Mouse (Mus musculus): ENCODE measurements at regions not wholly inside any gene's neighbourhood (a gene's known extent, or its start where the extent isn't known, plus 50 kb on each side); places are given as distances from the start of the nearest gene placed in this dataset.

DNA sequence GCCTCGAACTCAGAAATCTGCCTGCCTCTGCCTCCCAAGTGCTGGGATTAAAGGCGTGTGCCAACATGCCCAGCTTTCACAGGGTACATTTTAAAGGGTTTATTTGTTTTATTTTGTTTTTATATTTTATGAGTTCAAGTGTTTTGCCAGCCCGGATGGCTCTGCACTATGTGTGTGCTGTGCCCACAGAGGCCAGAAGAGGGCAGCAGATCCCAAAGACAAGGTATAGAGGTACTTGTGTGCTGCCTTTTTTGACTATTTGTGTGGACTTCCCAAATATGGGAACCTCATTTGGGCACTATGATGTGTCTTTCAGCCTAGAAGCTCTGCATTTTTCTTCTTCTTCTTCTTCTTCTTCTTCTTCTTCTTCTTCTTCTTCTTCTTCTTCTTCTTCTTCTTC lies 176.4 kb upstream of the Azi2 start:
- DNase-seq (ENCODE audit: low read depth): peak; percentile 46

DNA sequence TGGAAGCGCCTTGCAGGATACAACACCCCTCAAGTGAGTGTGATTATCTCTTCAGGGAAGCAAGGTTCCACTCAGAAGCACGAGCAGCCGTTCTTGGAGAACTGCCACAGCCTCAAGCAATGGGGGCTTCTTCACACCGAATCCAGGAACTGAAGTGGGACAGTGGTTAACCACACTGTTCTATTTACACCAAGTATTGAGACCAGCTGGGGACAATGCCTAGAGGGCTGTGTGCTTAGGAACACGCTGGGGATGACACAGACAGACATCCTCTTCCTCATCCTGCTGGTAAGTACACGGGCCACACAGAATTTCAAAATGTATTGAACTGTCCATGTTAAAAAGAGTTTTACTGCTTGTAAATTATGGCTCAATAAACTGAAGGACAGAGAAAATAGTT lies 177.0 kb upstream of the Azi2 start:
- DNase-seq (ENCODE audit: low read depth): peak; percentile 69

DNA sequence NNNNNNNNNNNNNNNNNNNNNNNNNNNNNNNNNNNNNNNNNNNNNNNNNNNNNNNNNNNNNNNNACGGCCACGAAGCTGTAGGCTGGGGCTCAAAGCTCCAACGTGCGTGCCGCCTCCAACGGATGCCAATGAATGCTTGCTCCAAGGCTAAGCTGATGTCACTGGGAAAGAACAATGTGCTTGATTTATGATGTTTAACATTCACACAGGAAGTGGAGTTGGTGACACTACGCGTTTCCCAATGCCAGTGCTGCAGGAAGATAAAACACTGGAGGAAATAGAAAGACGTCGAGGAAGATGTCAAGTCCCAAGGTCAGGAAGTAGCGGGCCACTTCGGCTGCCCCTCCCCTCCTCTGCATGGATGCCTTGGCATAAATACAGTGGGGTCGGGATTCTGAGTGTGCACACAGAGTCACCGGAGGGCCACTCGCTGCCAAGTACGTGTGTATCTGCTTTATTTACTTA lies 180.7 kb upstream of the Azi2 start:
- DNase-seq (ENCODE audit: low read depth): no peak

DNA sequence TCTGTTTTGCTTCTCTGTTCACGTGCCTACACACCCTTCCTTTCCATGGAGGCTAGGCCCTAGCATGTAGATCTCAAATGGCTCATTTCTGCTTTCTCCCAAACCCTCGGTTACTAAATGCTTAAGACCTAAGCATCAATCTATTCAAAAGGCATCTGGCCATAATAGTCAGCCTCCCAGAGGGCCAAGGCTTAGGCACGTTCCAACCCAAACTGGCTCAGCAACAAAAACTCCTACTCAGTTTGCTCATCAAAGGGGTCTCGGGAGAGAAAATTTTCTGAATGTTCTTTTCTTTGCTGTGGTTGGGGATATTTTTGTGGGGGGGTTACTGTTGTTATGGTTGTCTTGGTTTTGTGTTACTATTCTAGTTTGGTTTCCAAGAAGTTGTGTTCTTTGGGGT lies 196.8 kb upstream of the Azi2 start:
- DNase-seq (ENCODE audit: low read depth): no peak

DNA sequence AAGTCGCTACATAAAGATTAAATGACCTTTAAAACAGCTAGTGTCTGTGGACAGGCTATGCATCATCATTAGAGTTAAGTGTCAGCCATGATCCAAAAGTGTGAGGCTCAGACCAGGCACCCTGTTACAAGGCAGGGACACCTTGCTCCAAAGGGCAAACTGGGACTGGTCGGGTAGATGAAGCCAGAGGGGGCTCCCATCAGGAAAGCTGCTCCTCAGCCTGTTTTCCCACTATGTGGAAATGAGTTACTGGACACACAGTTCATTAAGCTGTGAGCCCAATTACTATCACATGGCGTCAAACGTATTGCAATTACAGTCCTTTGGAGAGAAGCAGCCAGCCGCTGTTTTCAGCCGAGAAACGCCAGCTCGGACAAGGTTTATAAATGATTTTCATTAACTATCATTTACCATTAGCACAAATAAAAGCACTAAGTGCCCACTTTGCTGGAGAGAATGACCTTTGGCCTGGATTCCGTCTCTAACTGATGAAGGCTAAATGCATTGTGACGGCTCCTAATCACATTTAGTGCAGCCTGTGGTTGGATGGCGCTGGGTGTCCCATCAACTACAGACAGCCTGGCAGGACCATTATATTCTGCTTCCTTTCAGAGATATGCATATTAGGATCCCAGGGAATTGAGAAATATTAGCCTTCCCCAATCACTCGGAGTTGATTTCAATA lies 203.5 kb upstream of the Azi2 start:
- no peak for DNase-seq (ENCODE audit: low read depth)

DNA sequence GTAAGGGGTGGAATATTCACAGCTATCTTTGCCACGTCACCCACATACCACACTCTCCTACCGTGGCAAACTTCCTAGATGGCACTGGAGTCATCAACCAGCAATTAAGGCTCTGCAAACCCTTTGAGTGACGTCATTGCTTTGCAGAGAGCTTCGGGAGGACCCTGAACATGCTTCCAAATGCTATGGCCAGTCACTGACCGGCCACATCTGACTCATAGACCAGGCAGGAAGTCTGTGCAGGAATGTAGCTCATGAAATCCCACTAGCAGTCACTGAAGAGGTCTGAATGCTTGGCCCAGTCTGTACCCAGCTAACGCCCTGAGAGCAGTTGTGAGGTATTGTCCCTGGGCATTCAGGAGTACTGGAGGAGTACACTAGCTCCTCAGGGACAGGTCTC lies 203.9 kb upstream of the Rbms3 start:
- peak; percentile 9 for DNase-seq (ENCODE audit: low read depth)

DNA sequence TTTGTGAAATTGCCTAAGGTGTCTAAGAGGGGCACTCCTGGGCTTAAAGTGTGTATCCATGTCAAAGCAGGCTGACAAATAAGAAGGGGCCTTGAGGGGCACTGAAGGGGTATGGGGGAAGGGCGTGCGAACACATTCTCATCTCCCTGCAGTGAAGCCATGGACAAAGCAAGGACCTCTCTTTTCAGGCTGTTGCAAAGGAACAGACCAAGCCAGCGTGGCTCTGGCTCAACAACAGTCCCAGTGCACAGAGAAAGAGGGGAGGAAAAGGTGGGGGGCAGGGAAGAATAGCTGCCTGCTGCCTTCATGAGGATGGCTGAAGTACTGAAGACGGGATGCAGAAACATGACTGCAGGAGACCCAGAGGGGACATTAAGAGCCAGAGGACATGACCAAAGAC lies 184.9 kb upstream of the Rbms3 start:
- DNase-seq (ENCODE audit: low read depth): no peak

DNA sequence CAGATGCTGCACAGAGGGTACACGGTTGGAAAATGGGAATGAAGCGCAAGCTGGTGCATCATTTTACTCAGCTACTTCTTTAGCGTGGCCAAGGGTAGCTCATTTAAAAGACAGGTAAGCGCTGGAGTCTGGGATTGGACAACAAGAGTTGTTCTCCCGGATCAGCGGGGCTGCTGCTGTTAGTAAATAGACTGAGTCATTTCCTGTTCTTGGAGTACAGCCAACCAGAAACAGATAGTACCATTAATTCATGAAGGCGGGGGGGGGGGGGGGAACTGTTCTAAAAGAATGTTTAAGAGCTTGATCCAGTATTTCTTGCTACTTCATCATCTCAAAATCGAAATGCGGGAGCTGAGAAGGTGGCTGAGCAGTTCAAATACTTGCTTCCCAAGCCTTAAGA lies 183.5 kb upstream of the Rbms3 start:
- no peak for DNase-seq (ENCODE audit: low read depth)

DNA sequence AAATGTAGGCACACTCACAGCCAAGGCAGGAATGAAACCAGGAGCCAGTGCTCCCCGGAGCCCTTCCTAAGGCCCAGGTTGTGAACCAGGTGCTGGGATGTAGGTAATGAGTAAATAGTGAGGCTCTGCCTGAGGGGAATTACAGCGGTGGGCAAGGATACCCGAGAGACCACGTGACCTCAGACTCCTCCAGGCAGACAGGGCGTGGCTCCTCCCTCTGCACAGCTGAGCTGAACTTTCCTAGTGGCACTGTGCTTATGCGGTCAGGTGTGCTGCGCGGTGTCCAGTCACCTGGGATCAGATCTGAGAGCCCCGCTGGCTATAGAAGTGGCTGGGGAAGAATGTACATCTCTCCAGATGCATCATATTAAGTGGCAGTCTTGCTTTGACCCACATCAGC lies 176.1 kb upstream of the Rbms3 start:
- DNase-seq (ENCODE audit: low read depth): no peak

DNA sequence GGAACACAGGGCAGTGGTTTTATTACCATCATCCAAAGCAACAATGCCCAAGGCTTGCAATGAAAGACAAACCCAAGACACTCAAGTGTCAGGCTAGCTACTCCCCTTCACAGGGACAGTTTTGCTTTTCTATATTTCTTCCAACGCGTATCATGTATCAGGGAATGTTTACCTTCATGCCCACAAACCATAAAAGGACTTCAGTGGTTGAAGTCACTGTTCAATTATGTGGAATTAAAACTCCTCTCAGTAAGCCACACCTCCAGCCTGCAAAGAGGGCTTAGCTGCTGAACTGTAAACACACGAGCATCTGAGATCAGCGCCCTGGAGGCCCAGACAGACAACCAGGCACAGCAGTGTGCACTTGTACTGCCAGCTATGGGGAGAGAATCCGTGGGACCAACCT lies 154.5 kb upstream of the Rbms3 start:
- DNase-seq (ENCODE audit: low read depth): no peak

DNA sequence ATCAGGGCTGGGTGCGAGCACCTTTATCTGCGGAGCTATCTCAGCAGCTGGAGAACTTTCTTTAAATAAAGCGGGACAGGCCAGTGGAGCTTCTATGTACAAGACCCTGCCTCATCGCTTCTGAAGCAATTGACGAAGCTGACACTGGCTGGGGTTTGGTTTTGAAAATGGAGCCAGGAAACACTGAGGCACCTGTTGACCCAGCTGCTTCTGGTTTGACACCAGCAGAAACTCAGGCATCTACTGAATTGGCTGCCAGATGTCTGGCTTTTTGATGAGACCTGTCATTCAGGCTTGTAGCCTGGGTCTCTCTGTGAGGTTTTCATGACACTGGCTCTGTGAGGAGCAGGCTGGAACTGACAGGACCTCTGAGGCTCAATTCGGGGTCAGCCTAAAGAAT lies 124.9 kb upstream of the Rbms3 start:
- no peak for DNase-seq (ENCODE audit: low read depth)

DNA sequence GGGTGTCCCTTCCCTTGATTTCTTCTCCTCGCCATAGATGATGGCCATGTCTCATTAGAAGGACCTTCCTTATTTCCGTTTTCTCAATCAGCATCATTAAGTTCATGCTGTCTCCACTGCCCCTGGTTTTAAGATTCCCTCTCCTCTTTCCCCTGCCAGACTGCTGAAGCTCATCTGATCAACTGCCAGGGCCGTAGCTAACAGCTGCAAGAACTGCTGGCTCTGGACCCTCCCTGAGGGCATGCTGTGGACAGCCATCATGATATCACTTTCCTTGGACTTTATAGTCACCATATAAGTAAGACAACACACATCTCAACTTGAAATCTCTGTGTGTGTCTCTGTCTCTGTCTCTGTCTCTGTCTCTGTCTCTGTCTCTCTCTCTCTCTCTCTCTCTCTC lies 123.8 kb upstream of the Rbms3 start:
- no peak for DNase-seq (ENCODE audit: low read depth)

DNA sequence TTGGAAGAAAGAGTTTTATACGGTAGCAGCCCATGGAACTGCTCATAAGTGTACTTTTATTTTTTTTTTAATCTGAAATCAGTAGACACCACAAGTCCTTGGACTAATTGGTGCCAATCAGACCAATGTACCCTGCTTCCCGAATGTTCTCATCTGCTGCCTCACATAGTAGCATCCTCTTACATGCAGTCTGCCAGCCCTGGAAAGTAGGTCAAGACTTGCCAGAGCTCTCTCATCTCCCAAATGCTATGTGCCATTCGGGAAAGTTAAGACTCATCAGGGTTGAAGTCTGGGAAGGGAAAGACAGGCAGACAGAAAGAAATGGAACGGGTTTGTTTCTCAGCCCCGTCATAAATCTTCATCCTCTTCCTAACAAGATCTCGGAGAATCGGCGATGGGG lies 115.2 kb upstream of the Rbms3 start:
- DNase-seq (ENCODE audit: low read depth): no peak

DNA sequence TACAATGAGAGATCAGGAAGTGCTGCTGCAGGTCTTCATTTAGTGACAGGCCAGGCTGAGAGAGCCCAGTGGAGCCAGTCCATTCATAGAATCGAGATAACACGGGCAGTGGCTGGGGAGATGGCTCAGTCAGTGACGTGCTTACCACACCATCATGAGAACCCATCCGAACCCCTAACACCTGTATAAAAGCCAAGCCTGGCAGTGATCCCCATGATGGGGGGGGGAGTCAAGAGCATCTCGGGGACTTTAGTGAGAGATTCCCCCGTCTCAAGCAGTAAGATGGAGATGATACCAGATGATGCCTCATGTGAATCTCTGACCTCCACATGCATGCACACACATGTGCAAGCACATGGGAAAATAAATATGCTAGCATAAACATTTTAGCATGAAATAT lies 99.7 kb upstream of the Rbms3 start:
- no peak for DNase-seq (ENCODE audit: low read depth)

DNA sequence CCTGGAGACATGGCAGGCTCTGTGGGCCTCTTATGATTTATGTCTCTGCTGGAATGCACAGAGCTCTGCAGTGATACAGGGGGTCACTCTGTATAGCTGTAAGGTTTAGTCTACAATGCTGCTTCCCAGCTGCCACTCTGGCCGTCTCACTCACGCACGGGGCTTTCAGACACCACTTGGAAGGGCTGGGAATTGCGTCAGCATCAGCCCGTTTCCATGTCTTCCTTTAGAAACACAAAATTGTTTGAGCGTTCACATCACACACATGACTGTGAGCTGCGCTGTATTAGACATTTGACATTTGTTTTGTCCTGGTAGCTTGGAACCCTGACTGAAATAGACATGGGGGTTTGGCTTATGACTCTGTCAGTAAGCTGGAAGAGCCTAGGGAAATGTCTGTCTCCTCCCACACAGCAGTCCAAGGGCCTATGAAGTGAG lies 90.5 kb upstream of the Rbms3 start:
- no peak for DNase-seq (ENCODE audit: low read depth)

DNA sequence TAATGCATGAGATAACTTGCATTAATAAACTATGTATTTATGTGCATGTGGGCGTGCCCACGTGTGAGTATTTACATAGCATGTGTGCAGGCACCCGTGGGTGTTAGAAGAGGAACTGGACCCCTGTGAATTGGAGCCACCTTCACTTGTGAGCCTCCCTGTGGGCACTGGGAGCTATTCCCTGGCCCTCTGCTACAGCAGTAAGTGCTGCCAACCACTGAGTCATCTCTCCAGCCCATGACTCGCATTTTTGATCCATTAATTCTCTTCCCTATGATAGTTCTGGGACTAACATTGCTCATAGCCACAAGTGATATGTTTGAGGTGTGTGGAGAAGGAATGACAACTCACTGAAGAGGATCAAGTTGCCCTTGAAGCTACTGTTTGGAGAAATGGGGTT lies 87.6 kb upstream of the Rbms3 start:
- DNase-seq (ENCODE audit: low read depth): no peak

DNA sequence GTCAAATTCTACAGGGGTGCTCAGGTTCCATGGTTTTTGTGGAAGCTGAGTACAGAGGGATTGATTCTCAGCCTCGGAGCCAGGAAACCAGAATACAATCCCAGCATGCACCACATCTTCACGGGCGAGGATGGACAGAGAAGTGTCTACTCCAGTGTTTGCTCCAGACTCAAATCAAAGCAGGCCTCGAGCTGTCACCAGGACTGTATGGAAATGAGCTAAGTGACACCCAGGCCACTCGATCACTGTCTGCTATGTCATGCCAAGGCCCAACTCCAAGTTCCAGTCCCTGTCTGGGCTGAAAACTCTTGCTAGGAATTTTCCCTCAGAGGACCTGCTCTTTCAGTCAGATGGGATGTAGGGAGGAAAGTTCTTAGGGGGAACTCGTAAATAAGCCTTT lies 86.8 kb upstream of the Rbms3 start:
- no peak for DNase-seq (ENCODE audit: low read depth)

DNA sequence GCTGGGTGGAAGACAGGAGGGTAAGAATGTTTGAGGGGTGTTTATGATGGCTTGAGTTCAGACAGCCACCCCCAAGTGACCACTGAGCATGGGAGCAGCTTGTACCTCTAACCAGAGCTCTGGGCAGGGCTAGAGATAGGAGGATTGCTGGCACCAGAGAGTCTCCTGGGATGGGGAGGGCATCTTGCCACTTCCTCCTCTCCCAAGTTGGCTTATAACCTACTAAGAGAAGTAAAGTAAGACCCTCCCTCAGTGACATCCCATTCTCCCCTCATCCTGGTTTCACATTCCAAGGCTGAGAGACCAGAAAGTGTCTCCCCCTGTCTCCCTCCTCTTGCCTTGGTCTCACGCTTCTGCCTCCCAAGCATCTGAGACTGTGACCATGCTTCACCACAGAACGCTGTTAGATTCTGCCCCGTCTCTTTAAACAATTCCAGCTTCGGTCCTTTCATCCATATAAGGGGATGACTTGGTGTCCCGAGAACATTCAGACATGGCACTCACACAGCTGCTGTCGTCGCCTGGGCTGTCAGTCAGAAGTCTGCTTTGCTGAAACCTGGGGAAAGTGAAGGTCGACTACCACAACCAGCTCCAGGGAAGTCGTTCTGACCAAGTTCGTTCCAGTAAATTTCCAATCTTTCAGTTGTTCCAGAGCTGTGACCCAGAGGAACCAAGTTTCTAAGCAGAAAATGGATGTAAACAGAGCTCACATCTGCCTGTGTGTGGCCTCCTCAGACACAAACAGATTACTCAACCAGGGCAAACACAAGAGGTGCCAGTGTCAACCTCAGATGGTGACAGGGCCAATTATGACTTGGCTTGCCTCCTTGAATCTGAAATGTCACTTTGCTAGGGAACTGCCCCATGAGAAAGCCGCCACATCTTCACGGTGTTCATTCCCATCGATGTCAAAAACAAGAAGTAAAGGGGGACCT lies 85.3 kb upstream of the Rbms3 start:
- no peak for DNase-seq (ENCODE audit: low read depth)

DNA sequence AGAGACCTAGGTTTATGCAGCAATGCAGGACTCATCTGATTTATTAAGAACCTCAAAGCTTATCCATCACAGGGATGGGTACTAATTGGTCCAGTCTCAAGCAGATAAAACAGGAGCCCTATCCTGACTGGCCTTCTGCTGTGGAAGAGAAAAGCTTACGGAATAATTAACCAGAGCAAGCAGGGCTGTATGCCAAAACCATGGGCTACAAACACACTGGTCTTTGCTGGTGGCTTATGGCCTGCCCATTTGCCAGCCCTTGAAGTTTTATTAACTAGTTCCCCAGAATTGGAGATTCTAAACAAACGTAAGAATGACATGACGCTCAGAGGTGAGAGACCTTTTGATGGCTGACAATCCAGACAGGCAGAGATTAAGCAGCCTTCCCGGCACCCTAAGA lies 83.4 kb upstream of the Rbms3 start:
- DNase-seq (ENCODE audit: low read depth): no peak

DNA sequence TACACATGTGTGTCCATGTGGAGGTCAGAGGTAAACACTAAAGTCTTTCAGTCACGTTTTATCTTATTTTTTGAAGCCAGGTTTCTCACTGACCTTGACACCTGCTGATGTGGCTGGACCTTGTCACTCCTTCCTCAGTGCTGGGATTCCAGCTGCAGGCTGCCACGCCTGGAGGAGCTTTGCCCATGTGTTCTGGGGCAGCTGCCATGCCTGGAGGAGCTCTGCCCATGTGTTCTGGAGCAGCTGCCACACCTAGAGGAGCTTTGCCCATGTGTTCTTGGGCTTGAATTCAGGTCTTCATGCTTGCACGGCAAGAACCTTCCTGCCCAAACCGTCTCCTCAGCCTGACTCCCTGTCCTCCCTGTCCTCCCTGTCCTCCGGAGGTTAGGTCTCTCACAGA lies 82.1 kb upstream of the Rbms3 start:
- no peak for DNase-seq (ENCODE audit: low read depth)

DNA sequence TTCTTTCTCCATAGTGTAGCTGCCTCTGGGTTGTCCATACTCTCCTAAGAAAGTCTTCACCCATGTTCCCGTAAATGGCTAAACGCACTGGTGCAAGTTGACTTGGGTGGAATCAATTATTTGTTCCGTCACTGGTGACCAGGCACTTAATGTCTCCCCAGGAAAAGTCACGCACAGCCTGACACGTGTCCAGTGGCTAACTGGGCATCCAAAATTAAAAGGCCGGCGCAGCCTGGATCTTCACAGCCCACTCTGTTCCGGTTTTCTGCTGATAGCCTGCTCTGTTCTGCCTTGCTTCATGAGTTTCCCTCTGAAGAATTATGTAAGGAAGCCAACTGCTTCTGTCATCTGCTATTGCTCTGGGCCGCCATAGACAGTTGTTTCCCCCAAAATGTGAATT lies 81.3 kb upstream of the Rbms3 start:
- no peak for DNase-seq (ENCODE audit: low read depth)

DNA sequence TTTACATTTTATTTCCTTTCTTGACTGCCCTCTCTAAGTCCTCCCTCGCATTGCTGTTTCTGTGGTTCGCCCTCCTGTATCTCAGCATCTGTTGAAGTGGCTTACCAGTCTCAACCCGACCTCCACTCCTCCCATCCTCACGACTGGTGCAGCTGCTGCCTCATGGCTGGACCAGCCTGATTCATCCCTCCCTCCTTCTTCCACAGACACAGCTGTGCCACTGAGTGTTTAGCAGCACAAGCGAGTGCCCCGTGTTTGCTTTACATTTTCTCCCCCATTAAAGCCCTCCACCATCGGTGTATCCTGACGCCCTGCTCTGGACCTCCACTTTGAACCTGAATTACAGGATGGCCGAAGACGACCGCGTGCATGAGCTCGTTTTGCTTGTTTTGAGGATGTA lies 80.0 kb upstream of the Rbms3 start:
- no peak for DNase-seq (ENCODE audit: low read depth)

DNA sequence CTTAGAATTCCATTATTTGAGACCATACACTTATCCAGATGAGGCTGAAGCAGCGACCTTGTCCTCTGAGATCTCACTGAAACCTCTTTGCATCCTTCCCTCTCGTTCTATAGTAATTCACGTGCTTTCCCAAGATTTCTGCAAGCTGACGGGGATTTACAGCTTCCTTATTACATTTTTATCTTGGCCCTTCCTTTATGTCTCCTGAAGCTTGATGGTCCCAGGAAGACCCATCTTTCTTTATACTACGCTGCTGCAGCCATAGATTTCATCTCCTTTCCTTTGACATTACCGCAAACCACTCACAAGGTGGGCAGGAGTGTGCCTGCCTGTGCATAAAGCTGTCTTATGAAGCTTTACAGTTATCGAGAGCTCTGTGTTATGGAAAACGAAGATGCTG lies 63.3 kb upstream of the Rbms3 start:
- no peak for DNase-seq (ENCODE audit: low read depth)

DNA sequence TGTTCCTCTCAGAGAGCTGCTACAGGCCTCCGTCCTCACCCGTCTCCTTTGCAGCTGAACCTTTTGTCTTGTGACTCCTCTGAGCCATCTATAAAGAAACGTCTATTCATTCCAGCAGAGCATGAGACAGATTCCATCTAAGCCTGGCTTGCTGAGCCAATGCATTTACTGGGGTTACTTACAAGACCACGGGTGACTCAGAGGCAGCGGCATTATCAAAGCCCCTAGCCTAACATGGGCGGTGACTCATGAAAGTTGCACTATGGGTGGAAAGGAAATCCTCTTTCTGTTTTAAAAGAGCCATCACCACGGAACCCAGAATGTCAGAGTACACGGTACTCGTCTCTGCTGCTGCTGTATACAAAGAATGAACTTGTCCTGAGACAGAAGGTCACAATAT lies 62.8 kb upstream of the Rbms3 start:
- peak; percentile 18 for DNase-seq (ENCODE audit: low read depth)

Data from 416B (cell line).